Mouse (Mus musculus) neural tube, embryonic 11.5 days (tissue): ENCODE results near the gene Smchd1. TPM values are rescaled to one million over a fixed set of nuclear protein-coding genes. Genes with fewer than 3 reads are reported as not detected.
A peak's percentile ranks its signal among the peaks of the same experiment; 100 is the strongest.

Experiments
- ATAC-seq: fragments of 200-750 bp; cut with Nextera tagmentation; 2 replicates; pipeline ENCODE4 v1.8.0; 2017; ENCODE audit warnings: moderate number of reproducible peaks, mild to moderate bottlenecking, moderate TSS enrichment, moderate library complexity; ENCODE audit not compliant: insufficient read depth, low FRiP score, low TSS enrichment
- DNase-seq: peaks from one replicate; pipeline ENCODE4 v3.0.0-alpha.2; 2015; ENCODE audit warnings: low spot score
- H3K27ac ChIP-seq: fragments of 300-500 bp; sonication (generic); 2 replicates; pipeline ENCODE4 v1.5.1; 2014; ENCODE audit warnings: low read depth, mild to moderate bottlenecking, low read length
- H3K27me3 ChIP-seq: fragments of 300-500 bp; sonication (generic); 2 replicates; pipeline ENCODE4 v1.6.1; 2014; ENCODE audit warnings: mild to moderate bottlenecking, low read length, mixed read lengths; ENCODE audit not compliant: control insufficient read depth, insufficient read depth
- H3K36me3 ChIP-seq: fragments of 300-500 bp; sonication (generic); 2 replicates; pipeline ENCODE4 v1.6.1; 2014; ENCODE audit warnings: mild to moderate bottlenecking, low read length, moderate library complexity, mixed read lengths; ENCODE audit not compliant: control insufficient read depth, insufficient read depth
- H3K4me1 ChIP-seq: fragments of 300-500 bp; sonication (generic); 2 replicates; pipeline ENCODE4 v1.6.1; 2014; ENCODE audit warnings: low read length, mixed read lengths; ENCODE audit not compliant: control insufficient read depth, insufficient read depth
- H3K4me2 ChIP-seq: fragments of 300-500 bp; sonication (generic); 2 replicates; pipeline ENCODE4 v1.6.1; 2014; ENCODE audit warnings: low read depth, mild to moderate bottlenecking, moderate library complexity
- H3K4me3 ChIP-seq: fragments of 300-500 bp; sonication (generic); 2 replicates; pipeline ENCODE4 v1.5.1; 2014; ENCODE audit warnings: low read depth, low read length
- H3K9ac ChIP-seq: fragments of 300-500 bp; sonication (generic); 2 replicates; pipeline ENCODE4 v1.6.1; 2014; ENCODE audit warnings: mild to moderate bottlenecking, low read length
- H3K9me3 ChIP-seq: fragments of 300-500 bp; sonication (generic); 2 replicates; pipeline ENCODE4 v1.6.1; 2016; ENCODE audit warnings: low read length; ENCODE audit not compliant: control insufficient read depth
- WGBS: fragments of 180-500 bp; shearing (Covaris S2); extraction: QIAGEN DNeasy Blood & Tissue Kit; methylation state at CpG from one replicate; pipeline ENCODE4 v1.1.7; 2014; 5-methylcytosine and 5-hydroxymethylcytosine counted together
- polyA plus RNA-seq: library from polyadenylated mRNA; unstranded; fragments of >200 nt; fragmentation: Nextera tagmentation; extraction: Ambion mirVana; gene quantifications from 2 replicates; pipeline ENCODE4 v1.2.1, GENCODE M21; 2014

Gene Smchd1
- polyA plus RNA-seq, 1 experiment from 2014 or later, result 68.9 TPM

- WGBS, result under 1% methylated on average over 65 of the region's 67 CpGs
- no peaks in the 10 kb centered on the region for H3K36me3 ChIP-seq
- H3K27me3 ChIP-seq, result peaks cover 5% of the 10 kb centered on the region; the same call in 1 of the 2 replicates
- peaks cover 2% of the 10 kb centered on the region for H3K4me1 ChIP-seq
- peak overlapping the region; percentile 91 for H3K4me2 ChIP-seq
- H3K4me3 ChIP-seq, result peak overlapping the region; percentile 55
- DNase-seq (peak; percentile 73), ATAC-seq (peak; percentile 60)
- H3K9ac ChIP-seq, result peak overlapping the region; percentile 63
- no peaks in the 10 kb centered on the region for H3K9me3 ChIP-seq
- no peak overlapping the region for H3K27ac ChIP-seq
Measured at GRCm38 (mm10) chr17:71310486-71311339, 164.4 kb downstream of the Smchd1 start.

- WGBS, result 4% methylated on average over 23 of the region's 23 CpGs
- ATAC-seq, result peak; percentile 57; the same call in 1 of the 2 replicates
- Histone ChIP-seq H3K9me3 (no peaks in the 10 kb centered on the region), H3K36me3 (no peaks in the 10 kb centered on the region), H3K27ac (no peak overlapping the region), H3K4me1 (peaks cover 2% of the 10 kb centered on the region), H3K4me2 (peak overlapping the region; percentile 91), H3K9ac (peak overlapping the region; percentile 63), H3K27me3 (peaks cover 5% of the 10 kb centered on the region; the same call in 1 of the 2 replicates), H3K4me3 (peak overlapping the region; percentile 55)
- peak; percentile 52 for DNase-seq
Measured at GRCm38 (mm10) chr17:71309711-71310485, 165.2 kb downstream of the Smchd1 start.

- Histone ChIP-seq H3K4me2 (peak overlapping the region; percentile 91), H3K27ac (no peak overlapping the region), H3K4me1 (peaks cover 2% of the 10 kb centered on the region), H3K9ac (no peak overlapping the region), H3K4me3 (no peak overlapping the region), H3K27me3 (peaks cover 5% of the 10 kb centered on the region; the same call in 1 of the 2 replicates), H3K36me3 (no peaks in the 10 kb centered on the region), H3K9me3 (no peaks in the 10 kb centered on the region)
- 25% methylated on average over 14 of the region's 14 CpGs for WGBS
- ATAC-seq (peak; percentile 49; the same call in 1 of the 2 replicates), DNase-seq (peak; percentile 29)
Measured at GRCm38 (mm10) chr17:71309141-71309540, 166.0 kb downstream of the Smchd1 start.

- Histone ChIP-seq H3K27me3 (peaks cover 5% of the 10 kb centered on the region; the same call in 1 of the 2 replicates), H3K36me3 (no peaks in the 10 kb centered on the region)
- WGBS, result 88% methylated on average over 5 of the region's 5 CpGs
Measured at GRCm38 (mm10) chr17:71308296-71308695, 166.8 kb downstream of the Smchd1 start.

GRCm38 (mm10) chr17:71307251-71307790 lies 167.8 kb downstream of the Smchd1 start:
- WGBS, result 93% methylated on average over 10 of the region's 10 CpGs
- no peaks in the 10 kb centered on the region for H3K9me3 ChIP-seq
- DNase-seq, result no peak
- H3K27me3 ChIP-seq, result peaks cover 5% of the 10 kb centered on the region; the same call in 1 of the 2 replicates
- no peak for ATAC-seq
- peaks cover 2% of the 10 kb centered on the region for H3K4me1 ChIP-seq
- H3K27ac ChIP-seq, result no peak overlapping the region
- H3K36me3 ChIP-seq, result no peaks in the 10 kb centered on the region
- H3K9ac ChIP-seq, result no peak overlapping the region
- H3K4me2 ChIP-seq, result no peak overlapping the region
- no peak overlapping the region for H3K4me3 ChIP-seq

More at GRCm38 (mm10) chr17:71308296-71308695, 166.8 kb downstream of the Smchd1 start:
- ATAC-seq (no peak), DNase-seq (no peak)
- H3K4me3 ChIP-seq, result no peak overlapping the region
- no peak overlapping the region for H3K4me2 ChIP-seq
- H3K9me3 ChIP-seq, result no peaks in the 10 kb centered on the region
- no peak overlapping the region for H3K27ac ChIP-seq
- peaks cover 2% of the 10 kb centered on the region for H3K4me1 ChIP-seq
- H3K9ac ChIP-seq, result no peak overlapping the region

- no peaks in the 10 kb centered on the region for H3K9me3 ChIP-seq
- H3K4me2 ChIP-seq, result no peak overlapping the region
- no peaks in the 10 kb centered on the region for H3K36me3 ChIP-seq
- WGBS, result 85% methylated on average over 4 of the region's 4 CpGs
- no peak overlapping the region for H3K9ac ChIP-seq
- no peak overlapping the region for H3K4me3 ChIP-seq
- DNase-seq, result no peak
- peaks cover 5% of the 10 kb centered on the region; the same call in 1 of the 2 replicates for H3K27me3 ChIP-seq
- H3K4me1 ChIP-seq, result peaks cover 2% of the 10 kb centered on the region
- no peak overlapping the region for H3K27ac ChIP-seq
- no peak for ATAC-seq
Measured at GRCm38 (mm10) chr17:71306716-71307115, 168.4 kb downstream of the Smchd1 start.

- Histone ChIP-seq H3K4me3 (no peak overlapping the region), H3K9me3 (no peaks in the 10 kb centered on the region), H3K4me1 (peaks cover under 1% of the 10 kb centered on the region; the same call in 1 of the 2 replicates), H3K9ac (no peak overlapping the region), H3K27ac (no peak overlapping the region), H3K27me3 (peaks cover 5% of the 10 kb centered on the region; the same call in 1 of the 2 replicates), H3K4me2 (no peak overlapping the region), H3K36me3 (no peaks in the 10 kb centered on the region)
- DNase-seq (no peak), ATAC-seq (no peak)
- 92% methylated on average over 6 of the region's 6 CpGs for WGBS
Measured at GRCm38 (mm10) chr17:71306091-71306490, 169.1 kb downstream of the Smchd1 start.

- no peak overlapping the region for H3K9ac ChIP-seq
- H3K4me2 ChIP-seq, result no peak overlapping the region
- ATAC-seq, result no peak
- no peaks in the 10 kb centered on the region for H3K4me1 ChIP-seq
- no peak for DNase-seq
- 85% methylated on average over 6 of the region's 6 CpGs for WGBS
- H3K4me3 ChIP-seq, result no peak overlapping the region
- H3K36me3 ChIP-seq, result no peaks in the 10 kb centered on the region
- H3K9me3 ChIP-seq, result no peaks in the 10 kb centered on the region
- H3K27ac ChIP-seq, result no peak overlapping the region
- H3K27me3 ChIP-seq, result no peaks in the 10 kb centered on the region
Measured at GRCm38 (mm10) chr17:71303444-71303843, 171.7 kb downstream of the Smchd1 start.
